Mouse (Mus musculus): ENCODE measurements around the gene Mcu.

Gene Mcu

GRCm38 (mm10) chr10:59569481-59569869 is 47.0 kb downstream of the Mcu start:
- DNase-seq (ENCODE audit: low spot score): no peak

GRCm38 (mm10) chr10:59568665-59569480 is 47.6 kb downstream of the Mcu start:
- no peak for DNase-seq (ENCODE audit: low spot score)

DNA sequence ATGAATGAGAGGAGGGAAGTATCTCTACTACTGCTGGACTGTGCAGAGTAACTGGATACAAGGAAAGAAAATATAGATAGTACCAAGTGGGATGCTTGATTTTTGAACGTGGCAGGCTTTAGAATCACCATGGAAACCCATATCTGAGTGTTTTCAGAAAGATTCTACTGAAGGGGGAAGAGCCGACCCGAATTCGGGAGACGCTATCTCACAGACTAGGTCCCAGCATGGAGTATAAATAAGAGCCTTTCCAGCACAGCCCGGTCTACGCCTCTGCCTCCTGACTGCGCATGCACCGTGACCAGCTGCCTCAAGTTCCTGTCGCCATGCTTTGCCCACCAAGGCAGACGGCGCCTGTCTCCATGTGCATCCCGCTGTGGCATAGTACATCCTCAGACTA is 49.5 kb downstream of the Mcu start:
- no peak for DNase-seq (ENCODE audit: low spot score)

- DNase-seq (ENCODE audit: low spot score): no peak
Measured at GRCm38 (mm10) chr10:59565995-59566410, 50.5 kb downstream of the Mcu start.

DNA sequence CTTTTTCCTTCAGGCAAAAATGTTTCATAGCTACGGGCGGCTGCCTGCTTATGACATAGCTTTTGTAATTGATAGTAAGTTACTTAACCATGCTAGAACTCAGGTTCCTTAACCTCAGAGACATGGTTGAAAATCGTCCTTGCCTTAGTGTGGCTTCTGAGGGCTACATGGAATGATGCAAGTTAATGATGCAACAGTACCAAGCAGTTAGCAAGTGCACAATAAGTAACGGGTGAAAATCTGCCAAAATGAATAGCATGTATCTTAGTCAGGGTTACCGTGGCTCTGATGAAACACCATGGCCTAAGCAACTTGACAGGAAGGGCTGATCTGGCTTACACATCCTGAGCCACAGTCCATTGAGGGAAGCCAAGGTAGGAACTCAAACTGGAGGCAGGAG is 51.9 kb downstream of the Mcu start:
- DNase-seq (ENCODE audit: low spot score): no peak

GRCm38 (mm10) chr10:59562511-59562910 is 54.0 kb downstream of the Mcu start:
- no peak for DNase-seq (ENCODE audit: low spot score)

GRCm38 (mm10) chr10:59560126-59560525 is 56.4 kb downstream of the Mcu start:
- no peak for DNase-seq (ENCODE audit: low spot score)

DNA sequence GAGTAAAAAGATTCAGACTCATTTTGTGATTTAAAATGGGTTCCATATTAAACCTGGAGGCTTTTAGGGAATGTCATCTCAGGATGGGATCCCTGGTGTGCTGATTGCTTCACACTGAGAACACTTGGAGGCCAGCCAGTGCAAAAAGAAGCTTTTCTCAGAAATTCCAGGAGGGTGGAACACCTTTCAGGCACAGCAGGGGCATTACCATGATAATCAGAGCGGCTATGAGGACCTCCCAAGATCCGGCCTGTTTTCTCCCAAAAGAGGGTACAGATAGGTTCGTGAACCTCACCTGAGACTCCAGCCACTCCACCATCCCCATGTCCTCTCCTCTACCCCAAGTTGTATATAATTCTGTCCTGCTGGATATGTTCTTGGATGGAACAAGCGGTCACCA is 57.9 kb downstream of the Mcu start:
- no peak for DNase-seq (ENCODE audit: low spot score)

DNA sequence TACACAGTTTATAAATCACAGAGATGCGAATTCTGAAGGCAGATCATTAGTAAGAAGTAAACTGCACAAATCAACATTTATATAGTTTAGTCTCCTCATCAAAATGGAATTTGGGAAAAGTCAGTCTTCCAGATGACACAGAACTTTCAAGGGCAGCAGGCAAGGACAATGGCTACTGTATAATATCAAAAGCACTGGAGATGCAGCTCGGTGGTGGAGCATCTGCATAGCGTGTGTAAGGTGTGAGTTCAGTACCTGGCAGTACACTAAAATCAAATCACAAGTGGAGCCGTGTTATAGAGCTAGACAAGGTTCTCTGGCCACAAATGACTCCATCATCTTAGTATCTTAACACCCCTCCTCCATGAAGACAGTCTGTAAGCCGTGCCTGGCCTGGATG is 58.3 kb downstream of the Mcu start:
- no peak for DNase-seq (ENCODE audit: low spot score)

- DNase-seq (ENCODE audit: low spot score): no peak
Measured at GRCm38 (mm10) chr10:59556541-59556940, 60.0 kb downstream of the Mcu start.

DNA sequence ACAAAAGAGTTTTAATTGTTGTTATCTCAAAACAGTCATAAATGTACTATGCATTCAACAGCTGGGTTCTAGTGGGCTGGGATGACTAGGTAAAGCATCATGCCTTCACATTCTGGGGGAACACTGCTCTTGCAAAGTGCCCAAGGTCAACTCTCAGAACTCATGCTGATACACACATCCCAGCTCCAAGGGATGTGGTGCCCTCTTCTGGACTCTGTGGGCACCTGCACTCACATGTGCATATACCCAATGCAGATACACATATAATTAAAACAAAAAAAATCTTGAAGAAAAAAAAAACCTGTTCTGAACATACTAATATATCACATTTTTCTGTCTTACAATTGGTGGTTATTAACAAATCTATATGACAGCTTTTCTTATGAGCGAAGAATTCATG is 62.2 kb downstream of the Mcu start:
- DNase-seq (ENCODE audit: low spot score): no peak

DNA sequence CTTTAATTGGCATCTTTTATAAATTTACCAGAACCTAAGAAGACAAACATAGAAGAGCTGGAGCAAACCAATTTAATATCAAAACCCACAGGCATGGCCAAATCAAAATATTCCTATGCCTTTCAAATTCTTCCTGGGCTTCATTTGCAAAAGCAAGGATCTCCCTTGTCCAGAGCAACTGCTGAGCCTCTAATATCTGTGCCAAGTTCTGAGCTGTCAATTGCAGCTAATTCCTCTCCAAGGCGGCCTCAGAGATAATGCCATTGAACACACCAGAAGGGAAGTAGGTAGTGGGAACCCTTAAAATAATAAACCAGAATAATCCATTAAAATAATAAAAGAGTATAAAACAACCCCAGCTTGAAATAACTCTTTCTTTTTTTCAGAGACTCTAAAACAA is 64.0 kb downstream of the Mcu start:
- DNase-seq (ENCODE audit: low spot score): no peak

DNA sequence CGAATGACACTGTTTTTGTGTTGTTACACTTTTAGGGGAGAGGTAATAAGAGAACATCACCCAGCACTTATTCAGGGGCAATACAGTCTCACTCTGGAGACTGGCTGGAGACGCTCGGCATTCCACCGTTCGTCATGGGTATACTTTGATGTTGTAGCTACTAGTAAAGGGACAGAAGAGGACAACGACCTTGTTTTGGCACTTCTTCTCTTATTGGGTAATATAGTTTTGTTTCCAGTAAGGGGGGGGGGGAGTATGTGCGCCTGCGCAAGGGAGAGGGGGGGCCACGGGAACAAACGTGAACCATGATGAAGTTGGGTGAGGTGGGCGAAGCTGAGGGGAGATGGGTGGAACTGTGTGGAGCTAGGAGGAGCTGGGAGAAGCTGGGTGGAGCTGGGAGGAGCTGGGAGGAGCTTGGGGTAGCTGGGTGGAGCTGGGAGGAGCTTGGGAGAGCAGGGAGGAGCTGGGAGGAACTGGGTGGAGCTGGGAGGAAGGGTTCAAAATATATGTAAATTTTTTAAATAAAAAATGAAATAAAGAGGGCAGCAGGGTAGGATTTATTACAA is 67.6 kb downstream of the Mcu start:
- DNase-seq (ENCODE audit: low spot score): no peak

GRCm38 (mm10) chr10:59548211-59548610 is 68.3 kb downstream of the Mcu start:
- DNase-seq (ENCODE audit: low spot score): no peak

DNA sequence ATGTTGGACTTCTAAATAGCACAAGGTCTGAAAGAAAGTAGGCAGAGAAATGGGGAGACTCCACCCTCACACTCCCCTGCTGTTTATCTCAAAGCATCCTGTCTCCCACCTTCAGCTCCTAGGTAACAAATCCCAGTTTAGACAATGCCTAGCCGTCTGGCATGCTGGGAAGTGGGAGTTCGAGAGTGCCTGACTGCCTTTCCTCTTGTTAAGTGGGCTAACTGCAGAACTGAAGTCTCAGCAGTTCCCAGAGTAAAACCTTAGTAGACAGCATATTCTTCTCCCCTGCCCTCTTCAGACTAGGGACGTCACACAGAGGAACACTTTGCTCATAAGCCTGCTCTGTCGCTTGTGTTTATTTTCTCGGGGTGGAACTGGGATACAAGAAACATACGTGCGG is 69.1 kb downstream of the Mcu start:
- DNase-seq (ENCODE audit: low spot score): no peak

DNA sequence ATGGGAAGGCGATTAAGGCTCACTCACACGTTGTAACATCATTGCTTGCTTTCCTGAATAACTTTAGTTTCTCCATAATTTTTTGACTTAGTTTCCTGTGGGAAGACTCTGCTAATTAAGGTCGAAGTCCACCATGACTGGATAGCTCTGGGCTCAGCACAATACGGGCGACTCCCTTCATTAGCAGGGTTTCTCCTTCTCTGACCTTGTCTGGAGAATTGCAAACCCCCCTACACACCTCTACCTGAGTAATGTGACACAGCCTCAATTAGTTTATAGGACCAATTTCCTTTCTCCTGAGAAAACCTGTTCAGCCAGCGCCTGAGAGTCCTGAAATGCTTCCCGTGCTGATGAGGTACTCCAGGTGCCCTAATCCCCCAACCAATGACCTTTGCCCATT is 71.3 kb downstream of the Mcu start:
- no peak for DNase-seq (ENCODE audit: low spot score)

DNA sequence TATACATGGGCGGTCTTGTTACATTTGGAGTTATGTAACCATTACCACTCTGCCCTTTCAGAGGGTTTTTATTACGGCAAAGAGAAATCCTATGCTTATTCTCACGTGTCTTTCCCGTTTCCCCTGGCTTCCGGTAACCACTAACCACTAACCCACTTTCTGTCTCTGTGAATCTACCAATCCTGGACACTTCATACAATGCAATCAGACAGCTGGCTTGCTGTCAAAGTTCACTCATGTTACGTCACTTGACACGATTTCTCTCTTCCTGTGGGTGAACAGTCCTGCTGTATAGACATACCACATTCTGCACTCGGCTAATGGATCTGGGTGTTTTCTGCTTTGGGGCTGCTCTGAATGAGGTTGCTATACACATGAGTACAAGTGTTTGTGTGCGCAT is 73.1 kb downstream of the Mcu start:
- DNase-seq (ENCODE audit: low spot score): no peak

- DNase-seq (ENCODE audit: low spot score): no peak
Measured at GRCm38 (mm10) chr10:59541466-59541865, 75.0 kb downstream of the Mcu start.

- no peak for DNase-seq (ENCODE audit: low spot score)
Measured at GRCm38 (mm10) chr10:59540596-59540995, 75.9 kb downstream of the Mcu start.

DNA sequence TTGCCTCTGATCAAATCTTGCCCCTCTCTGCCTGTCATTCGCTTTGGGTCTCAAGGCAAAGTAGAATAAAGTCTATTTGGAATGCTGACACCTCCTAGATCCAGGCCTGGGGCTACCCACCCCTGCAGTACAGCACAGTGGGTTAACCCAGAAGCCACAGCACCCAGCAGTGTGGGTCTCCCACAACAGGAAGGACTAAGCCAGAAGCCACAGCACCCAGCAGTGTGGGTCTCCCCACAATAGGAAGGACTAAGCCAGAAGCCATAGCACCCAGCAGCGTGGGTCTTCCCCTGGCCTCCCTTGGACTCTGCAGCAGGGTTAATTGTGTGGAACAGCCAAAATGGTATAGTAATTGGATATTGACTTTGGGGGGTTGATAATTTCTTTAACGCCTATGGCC is 76.4 kb downstream of the Mcu start:
- no peak for DNase-seq (ENCODE audit: low spot score)

GRCm38 (mm10) chr10:59539533-59539875 is 77.0 kb downstream of the Mcu start:
- DNase-seq (ENCODE audit: low spot score): peak; percentile 29

DNA sequence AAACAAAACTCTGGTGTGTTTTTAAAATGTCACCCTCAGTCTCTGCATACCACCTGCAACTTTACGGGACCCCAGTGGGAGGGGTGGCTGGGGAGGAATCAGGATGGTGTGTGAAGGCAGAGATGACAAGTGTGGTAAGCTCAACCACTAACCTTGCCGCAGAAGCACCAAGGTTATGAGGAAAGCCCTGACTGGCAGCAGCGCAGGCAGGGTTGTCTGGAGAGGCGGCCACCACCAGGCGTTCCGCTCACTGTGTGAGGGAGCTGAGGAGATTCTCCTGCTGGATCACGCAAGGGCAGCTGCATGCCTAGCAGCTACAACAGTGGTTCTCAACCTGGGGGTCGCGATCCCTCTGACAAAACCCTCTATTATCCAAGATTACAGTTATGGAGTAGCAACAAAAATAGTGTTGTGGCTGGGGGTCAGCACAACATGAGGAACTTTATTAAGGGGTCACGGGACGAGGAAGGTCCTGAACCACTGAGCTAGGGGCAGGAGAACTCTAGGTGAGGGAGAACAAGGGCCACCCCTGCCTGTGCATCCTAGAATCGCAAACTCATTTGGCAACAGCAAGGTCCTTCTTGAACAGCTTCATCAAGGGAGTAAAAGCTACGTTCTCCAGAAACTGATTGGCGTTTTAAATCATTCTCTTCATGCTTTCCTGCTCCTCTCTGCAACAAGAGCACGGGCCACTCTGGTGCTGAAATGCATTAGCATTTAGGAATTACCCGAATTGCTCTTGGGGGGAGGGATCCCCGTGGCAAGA is 77.5 kb downstream of the Mcu start:
- DNase-seq (ENCODE audit: low spot score): no peak

DNA sequence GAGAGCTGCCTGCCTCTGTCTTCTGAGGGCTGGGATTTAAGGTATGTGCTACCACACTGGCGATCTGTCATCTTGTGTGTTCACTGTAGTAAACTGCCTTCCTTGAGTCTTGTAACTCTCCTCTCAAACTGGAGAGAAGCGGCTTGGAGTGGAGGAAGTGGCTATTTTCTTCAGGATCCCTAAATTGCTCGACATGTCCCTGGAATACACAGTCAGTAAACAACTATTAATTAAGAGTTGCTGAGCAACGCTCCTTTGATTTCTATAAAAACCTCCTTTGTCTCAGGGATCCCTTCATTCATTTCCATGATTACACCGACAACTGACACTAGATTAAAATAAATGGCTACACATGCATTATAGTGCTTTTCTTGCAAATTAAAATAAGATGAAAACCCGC is 78.4 kb downstream of the Mcu start:
- DNase-seq (ENCODE audit: low spot score): no peak
